Mouse (Mus musculus) Muller cell, postnatal 12 days (primary cell): ENCODE results near the gene Sipa1l3.

Experiments
- DNase-seq: peaks from one replicate; pipeline ENCODE4 v3.0.0-alpha.2; 2015; ENCODE audit errors: inconsistent ontology term

Gene Sipa1l3

GRCm38 (mm10) chr7:29518421-29519210 lies at the start of gene Sipa1l3:
Gene Sipa1l3, minus strand, starts transcription at chr7:29518641.
- peak; percentile 98 for DNase-seq

DNA sequence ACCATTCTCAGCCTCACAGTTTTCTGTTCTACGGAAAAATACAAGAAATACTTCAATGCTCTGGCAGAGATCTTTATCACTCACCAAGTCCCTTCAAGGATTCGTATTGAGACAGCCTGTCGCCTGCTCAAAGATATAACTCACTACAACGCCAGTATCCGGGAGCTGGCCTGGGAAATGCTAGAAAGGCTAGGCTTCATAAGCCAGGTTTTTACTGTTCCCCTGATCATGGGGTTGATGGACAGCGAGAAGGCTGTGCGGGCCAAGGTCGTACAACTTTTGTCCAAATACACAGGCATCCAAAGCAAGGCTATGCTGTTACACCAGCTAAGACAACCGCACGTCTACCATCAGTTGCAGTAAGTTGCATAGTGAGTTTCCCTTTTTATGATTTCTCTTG lies 44.6 kb upstream of the Sipa1l3 start:
- DNase-seq = no peak

- no peak for DNase-seq
Measured at GRCm38 (mm10) chr7:29561046-29561445, 42.6 kb upstream of the Sipa1l3 start.

- no peak for DNase-seq
Measured at GRCm38 (mm10) chr7:29559290-29559689, 40.8 kb upstream of the Sipa1l3 start.

DNA sequence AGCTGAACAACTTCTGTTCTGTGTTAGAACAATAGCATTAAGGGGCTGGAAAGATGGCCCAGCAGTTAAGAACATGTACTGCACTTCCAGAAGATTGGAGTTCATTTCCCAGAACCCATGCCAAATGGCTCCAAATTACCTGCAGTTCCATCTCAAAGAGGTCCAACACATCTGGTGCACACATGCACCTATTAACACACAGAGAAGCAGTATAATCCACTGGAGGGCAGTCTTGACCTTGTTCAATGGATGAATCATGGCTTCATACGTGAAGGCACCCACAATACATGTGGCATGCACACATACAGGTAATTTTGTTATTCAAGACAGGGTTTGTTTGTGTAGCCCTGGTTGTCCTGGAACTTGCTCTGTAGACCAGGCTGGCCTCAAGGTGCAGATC lies 40.3 kb upstream of the Sipa1l3 start:
- no peak for DNase-seq

GRCm38 (mm10) chr7:29556283-29556682 lies 37.8 kb upstream of the Sipa1l3 start:
- DNase-seq = no peak

GRCm38 (mm10) chr7:29555521-29555920 lies 37.1 kb upstream of the Sipa1l3 start:
- no peak for DNase-seq

DNA sequence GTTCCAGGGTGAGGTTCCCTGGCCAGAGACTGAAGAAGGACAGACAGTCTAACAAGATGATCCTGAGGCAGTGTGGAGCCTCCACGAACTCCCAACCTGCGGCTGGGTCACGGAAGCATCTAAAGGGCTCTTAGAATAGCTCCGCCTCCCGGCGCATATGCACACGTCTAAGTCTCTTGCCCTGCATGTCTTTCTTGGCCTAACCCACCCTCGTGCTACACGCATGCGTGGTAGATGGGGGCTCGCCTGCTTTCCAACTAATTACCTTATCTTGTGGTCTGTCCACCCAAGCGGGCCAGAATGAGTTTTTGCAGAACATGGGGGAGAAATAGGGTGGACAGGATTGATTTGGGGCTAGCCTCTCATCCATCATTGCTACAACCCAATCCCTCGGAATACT lies 36.6 kb upstream of the Sipa1l3 start:
- no peak for DNase-seq

DNA sequence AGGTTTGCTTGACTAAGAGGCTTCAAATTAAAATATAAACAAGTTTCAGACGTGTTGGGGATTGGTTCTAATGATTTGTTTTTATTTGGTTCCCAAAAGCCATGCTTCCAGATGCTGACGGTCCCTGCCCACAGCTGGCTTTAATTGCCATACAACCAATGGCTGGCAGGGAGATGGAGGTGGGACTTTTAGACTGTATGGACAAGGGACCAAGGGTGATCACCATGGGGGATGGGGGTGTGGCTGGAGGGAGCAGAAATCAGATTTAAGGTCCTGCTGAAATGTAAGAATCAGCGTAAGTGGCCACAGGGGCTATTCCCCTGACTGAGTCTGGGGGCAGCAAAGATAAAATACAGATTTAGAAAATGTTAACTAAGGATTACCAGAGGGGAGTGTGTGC lies 32.2 kb upstream of the Sipa1l3 start:
- DNase-seq = no peak

DNA sequence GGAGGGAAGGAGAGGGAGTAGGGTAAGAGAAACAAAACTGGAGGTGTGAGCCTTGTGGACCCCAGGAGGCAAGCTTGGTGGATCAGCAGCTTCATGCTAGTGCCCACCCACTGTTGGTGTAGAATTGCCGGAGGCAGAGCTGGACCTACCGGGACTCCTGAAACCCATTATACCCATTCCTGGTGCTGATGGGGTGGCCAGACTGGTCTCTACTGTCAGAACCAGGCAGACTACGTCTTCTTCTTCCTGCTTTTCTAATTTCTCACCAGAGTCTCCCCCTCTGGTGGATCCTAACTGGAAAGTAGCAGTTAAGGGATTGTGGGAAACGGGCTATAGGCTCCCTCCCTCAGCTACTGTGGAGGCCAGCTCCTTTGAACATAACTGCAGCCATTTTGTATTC lies 23.2 kb upstream of the Sipa1l3 start:
- no peak for DNase-seq

DNA sequence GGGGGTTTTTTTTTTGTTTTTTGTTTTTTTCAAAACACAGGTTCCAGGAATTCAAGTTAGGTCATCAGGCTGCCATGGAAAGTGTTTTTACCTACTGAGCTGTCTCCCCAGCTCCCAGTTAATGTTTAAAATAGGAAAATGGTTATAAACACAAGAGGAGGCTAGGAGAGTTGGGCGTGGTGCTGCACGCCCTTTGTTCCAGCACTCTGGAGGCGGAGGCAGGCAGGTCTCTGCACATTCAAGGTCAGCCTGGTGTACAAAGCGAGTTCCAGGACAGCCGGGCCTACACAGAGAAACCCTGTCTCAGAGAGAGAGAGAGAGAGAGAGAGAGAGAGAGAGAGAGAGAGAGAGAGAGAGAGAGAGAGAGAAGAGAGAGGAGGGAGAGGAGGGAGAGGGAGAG lies 22.7 kb upstream of the Sipa1l3 start:
- DNase-seq = no peak

DNA sequence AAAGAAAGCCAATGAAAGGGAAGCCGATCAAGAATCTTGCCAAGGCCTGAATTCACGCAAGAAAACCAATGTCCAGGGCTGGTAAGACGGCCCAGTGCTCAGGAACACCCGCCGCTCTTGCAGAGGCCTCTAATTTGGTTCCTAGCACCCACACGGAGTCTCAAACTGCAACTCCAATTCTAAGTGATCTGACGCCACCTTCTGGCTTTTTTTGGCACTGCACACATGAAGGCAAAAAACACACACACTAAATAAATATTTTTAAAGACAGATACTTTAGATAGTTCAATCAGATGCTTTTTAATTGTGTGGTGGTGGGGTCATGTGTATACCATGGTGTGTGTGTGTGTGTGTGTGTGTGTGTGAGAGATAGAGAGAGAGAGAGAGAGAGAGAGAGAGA lies 22.2 kb upstream of the Sipa1l3 start:
- no peak for DNase-seq

DNA sequence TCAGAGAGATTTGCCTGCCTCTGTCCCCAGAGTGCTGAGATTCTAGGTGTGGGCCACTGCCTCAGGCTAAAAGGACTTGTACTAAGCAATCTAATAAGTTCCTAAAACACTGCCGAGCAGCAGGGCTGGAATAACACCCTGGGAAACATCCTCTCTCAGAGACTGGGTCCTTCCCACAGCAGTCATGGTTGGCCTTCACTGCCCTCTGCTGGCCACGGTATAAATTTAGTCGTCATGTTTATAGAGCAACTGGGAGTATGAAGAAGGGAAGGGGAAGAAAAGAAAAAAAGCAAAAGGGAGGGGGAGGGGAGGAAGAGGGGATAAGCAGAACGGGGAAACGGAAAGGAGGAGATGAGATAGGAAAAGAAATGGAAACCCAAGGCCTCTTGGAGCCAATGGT lies 5.3 kb upstream of the Sipa1l3 start:
- DNase-seq = peak; percentile 45

- peak; percentile 59 for DNase-seq
Measured at GRCm38 (mm10) chr7:29521841-29522575, 3.6 kb upstream of the Sipa1l3 start.

DNA sequence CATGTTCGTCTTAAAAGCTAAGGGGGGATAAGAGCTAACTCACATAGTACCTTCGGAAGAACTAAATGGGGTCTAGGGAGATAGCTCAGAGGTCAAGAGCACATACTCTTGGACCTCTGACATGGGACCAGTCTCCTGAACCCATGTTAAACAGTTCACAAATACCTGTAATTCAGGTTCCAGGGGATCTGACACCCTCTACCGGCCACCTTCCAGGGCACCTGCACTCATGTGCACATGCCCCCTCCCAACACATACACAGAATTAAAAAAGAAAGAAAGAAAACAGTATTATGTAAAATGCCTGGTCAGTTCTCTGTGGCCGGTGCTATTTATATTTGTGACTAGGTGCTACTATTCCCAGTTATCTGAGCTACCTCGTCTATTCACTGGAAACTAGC lies 2.9 kb upstream of the Sipa1l3 start:
- DNase-seq = no peak

- DNase-seq = no peak
Measured at GRCm38 (mm10) chr7:29520794-29521193, 2.4 kb upstream of the Sipa1l3 start.

DNA sequence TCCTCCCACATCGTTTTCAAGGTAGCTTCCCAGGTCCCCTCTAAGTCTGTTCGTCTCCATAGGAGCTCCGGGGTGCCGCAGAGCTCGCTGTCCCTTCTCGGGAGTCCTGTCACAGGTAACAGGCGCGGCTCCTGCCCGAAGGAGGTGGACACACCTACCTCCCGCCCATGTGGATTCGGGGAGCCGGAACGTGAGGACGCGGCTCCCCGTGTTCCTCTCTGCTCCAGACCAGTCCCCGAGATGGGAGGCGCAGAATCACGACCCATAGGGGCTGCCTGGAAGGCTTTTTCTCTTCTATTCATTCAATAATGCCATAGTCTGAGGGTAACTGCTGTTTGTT lies 740 bp upstream of the Sipa1l3 start:
- no peak for DNase-seq

DNA sequence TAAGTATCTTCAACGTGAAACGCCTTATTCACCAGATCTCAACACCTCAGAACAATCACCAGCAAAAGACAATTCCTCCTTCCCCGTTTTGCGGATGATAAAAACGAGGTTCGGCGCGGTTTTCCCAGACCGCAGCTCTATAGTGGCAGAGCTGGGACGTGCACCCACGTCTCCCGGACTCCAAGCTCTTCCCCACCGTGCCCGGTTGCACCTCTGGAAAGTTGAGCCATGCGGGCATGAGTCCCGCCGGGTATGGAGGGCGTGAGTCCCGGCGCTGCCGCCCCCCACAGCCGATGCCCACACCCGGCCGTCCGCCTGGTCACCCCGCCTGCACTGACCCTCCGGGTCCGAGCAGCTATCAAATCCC lies 404 bp downstream of the Sipa1l3 start:
- no peak for DNase-seq

DNA sequence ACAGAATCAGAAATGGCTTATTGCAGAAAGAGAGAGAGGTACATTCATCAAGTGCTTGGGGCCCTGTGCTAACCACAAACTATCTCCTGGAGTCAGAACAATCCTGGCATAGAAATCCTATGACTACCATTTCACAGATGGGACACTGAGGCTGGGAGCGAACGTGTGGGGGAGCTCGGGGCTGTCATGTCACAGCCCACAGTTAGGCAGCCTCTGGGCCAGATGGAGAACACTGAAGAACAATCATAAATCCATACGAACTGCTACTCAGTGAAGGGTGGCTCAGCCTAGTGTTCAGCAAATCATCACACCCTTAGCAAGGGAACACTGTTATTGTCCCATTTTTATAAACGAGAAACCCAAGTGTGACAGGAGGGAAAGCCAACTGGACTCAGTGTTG lies 1.3 kb downstream of the Sipa1l3 start:
- no peak for DNase-seq

- DNase-seq = no peak
Measured at GRCm38 (mm10) chr7:29515652-29516051, 2.8 kb downstream of the Sipa1l3 start.

- no peak for DNase-seq
Measured at GRCm38 (mm10) chr7:29512729-29513128, 5.7 kb downstream of the Sipa1l3 start.

- peak; percentile 77 for DNase-seq
Measured at GRCm38 (mm10) chr7:29511598-29512275, 6.7 kb downstream of the Sipa1l3 start.

DNA sequence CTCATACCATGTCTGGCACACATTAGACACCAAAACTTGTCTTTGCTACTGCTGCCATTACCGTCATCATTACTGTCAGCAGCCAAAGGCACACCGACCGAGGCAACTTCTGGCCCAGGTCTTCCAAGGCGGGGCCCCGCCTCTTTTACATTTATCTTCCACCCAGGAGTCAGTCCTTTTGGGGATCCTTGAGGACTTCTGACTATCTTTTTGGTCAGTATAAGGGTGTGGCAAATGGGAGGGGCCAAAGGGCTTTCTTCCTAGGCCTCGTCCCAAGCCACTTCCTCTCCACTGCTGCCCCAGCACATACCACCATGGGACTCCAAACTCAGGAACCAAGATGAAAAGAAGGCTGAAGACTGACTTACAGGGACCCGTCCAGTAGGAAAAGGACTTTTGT lies 9.9 kb downstream of the Sipa1l3 start:
- no peak for DNase-seq
